Mouse (Mus musculus) frontal cortex, postnatal 14 days (tissue): Measurements from ENCODE around the gene Fam50b.
A peak's percentile ranks its signal among the peaks of the same experiment; 100 is the strongest.

ENCODE experiments used
- DNase-seq, 2 experiments: peaks; one replicate each; pipeline ENCODE4 v3.0.0; 2022; ENCODE audit warnings: low spot score in 2 of 2

Gene Fam50b

GRCm38 (mm10) chr13:34734686-34735085 is at the start of gene Fam50b:
Gene Fam50b, plus strand, starts transcription at chr13:34734850.
- no peak for DNase-seq

GRCm38 (mm10) chr13:34685008-34685765 is 49.5 kb upstream of the Fam50b start:
- DNase-seq, result no peak

GRCm38 (mm10) chr13:34691049-34691448 is 43.6 kb upstream of the Fam50b start:
- no peak for DNase-seq

GRCm38 (mm10) chr13:34693111-34693510 is 41.5 kb upstream of the Fam50b start:
- DNase-seq, result no peak

- DNase-seq, result no peak
Observed at GRCm38 (mm10) chr13:34696734-34697332, 37.8 kb upstream of the Fam50b start.

- no peak for DNase-seq
Observed at GRCm38 (mm10) chr13:34700091-34700490, 34.6 kb upstream of the Fam50b start.

GRCm38 (mm10) chr13:34700630-34701029 is 34.0 kb upstream of the Fam50b start:
- no peak for DNase-seq

- DNase-seq, result no peak
Observed at GRCm38 (mm10) chr13:34703301-34703700, 31.3 kb upstream of the Fam50b start.

- no peak for DNase-seq
Observed at GRCm38 (mm10) chr13:34703795-34704194, 30.9 kb upstream of the Fam50b start.

GRCm38 (mm10) chr13:34704835-34705234 is 29.8 kb upstream of the Fam50b start:
- no peak for DNase-seq

GRCm38 (mm10) chr13:34708955-34709354 is 25.7 kb upstream of the Fam50b start:
- no peak for DNase-seq

GRCm38 (mm10) chr13:34709566-34709965 is 25.1 kb upstream of the Fam50b start:
- no peak for DNase-seq

- DNase-seq, result no peak
Observed at GRCm38 (mm10) chr13:34711410-34711809, 23.2 kb upstream of the Fam50b start.

GRCm38 (mm10) chr13:34712881-34713280 is 21.8 kb upstream of the Fam50b start:
- DNase-seq, result no peak

GRCm38 (mm10) chr13:34715437-34715838 is 19.2 kb upstream of the Fam50b start:
- DNase-seq, result peak; percentile 22 to 31

GRCm38 (mm10) chr13:34724831-34725592 is 9.6 kb upstream of the Fam50b start:
- DNase-seq, result no peak

GRCm38 (mm10) chr13:34725800-34726476 is 8.7 kb upstream of the Fam50b start:
- DNase-seq, result peak in 1 of 2 experiments; percentile 12

GRCm38 (mm10) chr13:34726477-34726805 is 8.2 kb upstream of the Fam50b start:
- no peak for DNase-seq

GRCm38 (mm10) chr13:34727060-34727459 is 7.6 kb upstream of the Fam50b start:
- DNase-seq, result no peak

GRCm38 (mm10) chr13:34731551-34731950 is 3.1 kb upstream of the Fam50b start:
- no peak for DNase-seq

GRCm38 (mm10) chr13:34733780-34734179 is 870 bp upstream of the Fam50b start:
- no peak for DNase-seq
